Mouse (Mus musculus): Measurements from ENCODE around the gene Rnf123. TPM values are rescaled to one million over a fixed set of nuclear protein-coding genes. Genes with fewer than 3 reads are reported as not detected.
A peak's percentile ranks its signal among the peaks of the same experiment; 100 is the strongest.

Rnf123 gene
- polyA plus RNA-seq (2014; fragmentation: Nextera tagmentation; extraction: Ambion mirVana): 27.9 and 30.9 TPM in 2 replicates

DNA sequence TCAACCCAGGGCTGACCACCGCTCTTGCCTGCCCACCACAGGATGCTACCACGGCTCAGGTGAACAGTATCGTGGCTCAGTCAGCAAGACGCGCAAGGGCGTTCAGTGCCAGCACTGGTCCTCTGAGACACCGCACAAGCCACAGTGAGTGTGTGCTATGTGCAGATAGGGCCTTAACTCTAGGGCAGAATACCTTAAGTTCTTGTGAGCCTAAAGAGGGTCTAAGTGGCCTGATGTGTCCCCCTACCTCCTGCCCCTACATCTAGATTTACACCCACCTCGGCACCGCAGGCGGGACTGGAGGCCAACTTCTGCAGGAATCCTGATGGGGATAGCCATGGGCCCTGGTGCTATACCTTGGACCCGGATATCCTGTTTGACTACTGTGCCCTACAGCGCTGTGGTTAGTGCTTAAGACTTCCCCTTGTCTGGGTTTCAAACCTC lies at the start of gene Rnf123:
Rnf123 (minus strand) TSS at position 359 of the 444 bp plus-strand sequence.
- Histone ChIP-seq H3K36me3 (ENCODE audit: insufficient read depth) (peaks cover 42% of the 10 kb centered on the region), H3K27me3 (ENCODE audit: insufficient read depth, low read length) (peaks cover 26% of the 10 kb centered on the region), H3K4me3 (ENCODE audit: low read depth, low read length) (peak within 1 kb of the TSS; percentile 14), H3K9me3 (ENCODE audit: low read depth, low read length) (no peaks in the 10 kb centered on the region), H3K9ac (peak within 1 kb of the TSS; percentile 23; the same call in 1 of the 2 replicates), H3K27ac (ENCODE audit: low read depth) (no peak within 1 kb of the TSS), H3K4me2 (peak within 1 kb of the TSS; percentile 45), H3K4me1 (ENCODE audit: insufficient read depth) (no peaks in the 10 kb centered on the region)
- no peak for TF ChIP-seq CTCF (IDR thresholded peaks at IDR 0.05; ENCODE audit: low read depth)
- 25% methylated on average over 12 of the region's 12 CpGs for WGBS
- DNase-seq: no peak
- ATAC-seq (ENCODE audit: insufficient read depth): no peak

DNA sequence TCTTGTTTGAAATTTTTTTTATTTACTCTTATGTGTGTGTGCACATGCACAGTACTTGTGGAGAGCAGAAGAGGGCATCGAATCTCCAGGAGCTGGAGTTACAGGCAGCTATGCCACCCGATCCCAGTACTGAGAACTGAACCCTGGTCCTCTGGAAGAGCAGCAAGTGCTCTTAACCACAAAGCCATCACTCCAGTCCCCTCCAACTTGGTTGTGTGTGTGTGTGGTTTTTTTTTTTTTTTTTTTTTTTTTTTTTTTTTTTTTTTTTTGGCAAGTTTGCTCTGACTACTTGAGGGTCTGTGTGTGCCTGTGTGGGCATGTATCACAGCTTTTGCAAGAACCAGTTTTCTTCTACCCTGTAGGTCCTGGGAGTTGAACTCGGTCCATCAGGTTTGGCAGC lies 49.2 kb upstream of the Rnf123 start:
- no peak overlapping the region for H3K27ac ChIP-seq (ENCODE audit: low read depth)
- H3K4me2 ChIP-seq: no peak overlapping the region
- H3K9ac ChIP-seq: no peak overlapping the region
- DNase-seq (no peak), ATAC-seq (ENCODE audit: insufficient read depth) (no peak)
- TF ChIP-seq CTCF (IDR thresholded peaks at IDR 0.05; ENCODE audit: low read depth): no peak
- H3K4me3 ChIP-seq (ENCODE audit: low read depth, low read length): no peak overlapping the region
- H3K36me3 ChIP-seq (ENCODE audit: insufficient read depth): no peaks in the 10 kb centered on the region
- H3K27me3 ChIP-seq (ENCODE audit: insufficient read depth, low read length): no peaks in the 10 kb centered on the region
- H3K9me3 ChIP-seq (ENCODE audit: low read depth, low read length): no peaks in the 10 kb centered on the region
- 84% methylated on average over 3 of the region's 3 CpGs for WGBS
- H3K4me1 ChIP-seq (ENCODE audit: insufficient read depth): no peaks in the 10 kb centered on the region

DNA sequence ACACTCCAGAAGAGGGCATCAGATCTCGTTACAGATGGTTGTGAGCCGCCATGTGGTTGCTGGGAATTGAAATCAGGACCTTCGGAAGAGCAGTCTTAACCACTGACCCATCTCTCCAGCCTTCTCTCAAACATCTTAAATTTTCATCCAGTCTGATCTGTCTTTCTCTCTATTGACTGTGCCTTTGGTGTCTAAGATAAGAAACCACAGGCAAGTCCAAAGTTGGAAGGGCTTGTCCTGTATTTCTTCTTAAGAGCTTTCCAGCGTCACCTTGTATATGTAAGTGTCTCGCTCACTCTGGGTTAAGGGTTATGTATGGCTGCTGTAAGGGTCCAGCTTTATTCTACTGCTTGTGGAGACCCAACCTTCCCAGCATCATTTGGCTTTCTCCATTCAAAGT lies 48.4 kb upstream of the Rnf123 start:
- no peaks in the 10 kb centered on the region for H3K36me3 ChIP-seq (ENCODE audit: insufficient read depth)

DNA sequence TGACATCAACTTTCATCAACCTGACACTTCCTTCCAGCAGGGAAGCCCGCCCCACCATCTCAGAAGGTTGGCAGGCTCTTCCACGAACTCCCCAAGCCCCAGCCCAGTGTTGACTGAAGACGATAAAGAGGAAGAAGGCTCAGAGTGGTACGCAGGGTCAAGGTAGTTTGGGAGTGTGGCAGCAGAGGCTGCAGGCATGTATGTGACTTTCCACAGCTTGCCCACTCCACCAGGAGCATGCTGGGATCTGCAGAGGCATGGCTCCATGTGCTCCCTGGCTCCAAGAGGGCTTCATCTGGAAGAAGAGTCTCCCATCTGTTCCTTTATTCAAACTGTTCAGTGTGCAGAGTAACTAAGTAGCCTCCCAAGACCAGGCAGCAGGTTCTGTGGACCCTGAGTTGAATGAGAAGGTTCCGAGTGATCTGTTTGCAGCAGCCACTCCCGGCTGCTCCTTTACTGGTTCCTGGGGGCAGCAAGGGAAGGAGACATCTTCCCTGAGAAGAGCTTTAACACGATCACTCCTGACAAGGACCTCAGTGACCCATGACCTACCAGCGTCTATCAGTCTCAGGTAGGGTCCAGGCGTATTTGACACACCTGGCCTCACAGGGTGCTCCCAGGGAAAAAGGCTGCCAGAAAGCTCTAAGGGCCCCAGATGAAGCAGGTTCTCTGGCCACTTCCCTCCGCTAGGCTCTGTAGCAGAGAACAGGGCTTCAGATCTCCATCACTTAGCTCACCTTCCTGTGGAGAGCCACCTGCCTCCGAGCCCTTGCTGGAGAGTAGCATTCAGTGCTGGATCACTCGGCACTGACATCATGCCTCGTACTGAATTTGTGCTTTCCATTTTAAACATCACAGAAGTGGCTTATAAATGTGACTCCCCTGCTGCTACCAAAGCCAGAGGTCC lies 46.1 kb upstream of the Rnf123 start:
- Histone ChIP-seq H3K27me3 (ENCODE audit: insufficient read depth, low read length) (no peaks in the 10 kb centered on the region), H3K4me1 (ENCODE audit: insufficient read depth) (no peaks in the 10 kb centered on the region), H3K4me2 (no peak overlapping the region), H3K9me3 (ENCODE audit: low read depth, low read length) (no peaks in the 10 kb centered on the region), H3K27ac (ENCODE audit: low read depth) (no peak overlapping the region), H3K4me3 (ENCODE audit: low read depth, low read length) (no peak overlapping the region), H3K36me3 (ENCODE audit: insufficient read depth) (no peaks in the 10 kb centered on the region), H3K9ac (no peak overlapping the region)
- 64% methylated on average over 13 of the region's 13 CpGs for WGBS
- DNase-seq (no peak), ATAC-seq (ENCODE audit: insufficient read depth) (no peak)
- no peak for TF ChIP-seq CTCF (IDR thresholded peaks at IDR 0.05; ENCODE audit: low read depth)

More for the DNA sequence above, 48.4 kb upstream of the Rnf123 start:
- no peak overlapping the region for H3K4me2 ChIP-seq
- WGBS: 83% methylated on average over 5 of the region's 5 CpGs
- H3K9ac ChIP-seq: no peak overlapping the region
- no peaks in the 10 kb centered on the region for H3K9me3 ChIP-seq (ENCODE audit: low read depth, low read length)
- H3K27me3 ChIP-seq (ENCODE audit: insufficient read depth, low read length): no peaks in the 10 kb centered on the region
- no peak for TF ChIP-seq CTCF (IDR thresholded peaks at IDR 0.05; ENCODE audit: low read depth)
- no peak overlapping the region for H3K27ac ChIP-seq (ENCODE audit: low read depth)
- no peak for ATAC-seq (ENCODE audit: insufficient read depth)
- H3K4me3 ChIP-seq (ENCODE audit: low read depth, low read length): no peak overlapping the region
- DNase-seq: no peak
- H3K4me1 ChIP-seq (ENCODE audit: insufficient read depth): no peaks in the 10 kb centered on the region

DNA sequence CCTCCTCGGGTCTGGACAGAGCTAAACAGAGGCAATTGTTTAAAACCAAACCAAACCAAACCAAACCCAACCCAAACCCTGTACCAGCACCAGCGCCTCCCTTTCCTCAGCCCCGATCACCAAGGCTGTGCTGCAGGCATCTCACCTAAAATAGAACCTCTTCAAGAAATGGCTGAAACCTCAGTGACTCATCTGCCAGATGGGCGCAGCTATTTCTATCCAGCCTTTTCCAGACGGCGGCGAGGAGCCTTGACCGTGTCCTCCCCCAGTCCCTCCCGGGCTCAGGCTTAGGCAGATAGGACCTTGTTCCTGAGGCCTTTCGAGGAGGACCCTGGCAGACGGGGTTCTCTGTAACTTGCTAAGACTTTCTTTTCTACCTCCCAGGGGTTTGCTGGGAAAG lies 45.1 kb upstream of the Rnf123 start:
- Histone ChIP-seq H3K27ac (ENCODE audit: low read depth) (no peak overlapping the region), H3K4me1 (ENCODE audit: insufficient read depth) (no peaks in the 10 kb centered on the region), H3K4me2 (no peak overlapping the region), H3K9me3 (ENCODE audit: low read depth, low read length) (no peaks in the 10 kb centered on the region), H3K4me3 (ENCODE audit: low read depth, low read length) (no peak overlapping the region), H3K27me3 (ENCODE audit: insufficient read depth, low read length) (no peaks in the 10 kb centered on the region), H3K36me3 (ENCODE audit: insufficient read depth) (no peaks in the 10 kb centered on the region), H3K9ac (no peak overlapping the region)
- no peak for TF ChIP-seq CTCF (IDR thresholded peaks at IDR 0.05; ENCODE audit: low read depth)
- no peak for ATAC-seq (ENCODE audit: insufficient read depth)
- 78% methylated on average over 11 of the region's 11 CpGs for WGBS
- DNase-seq: no peak

- Histone ChIP-seq H3K4me1 (ENCODE audit: insufficient read depth) (no peaks in the 10 kb centered on the region), H3K4me2 (no peak overlapping the region), H3K9ac (no peak overlapping the region), H3K9me3 (ENCODE audit: low read depth, low read length) (no peaks in the 10 kb centered on the region), H3K27me3 (ENCODE audit: insufficient read depth, low read length) (no peaks in the 10 kb centered on the region), H3K36me3 (ENCODE audit: insufficient read depth) (no peaks in the 10 kb centered on the region), H3K27ac (ENCODE audit: low read depth) (no peak overlapping the region), H3K4me3 (ENCODE audit: low read depth, low read length) (no peak overlapping the region)
- 74% methylated on average over 17 of the region's 17 CpGs for WGBS
- TF ChIP-seq CTCF (IDR thresholded peaks at IDR 0.05; ENCODE audit: low read depth): no peak
- ATAC-seq (ENCODE audit: insufficient read depth) (no peak), DNase-seq (no peak)
Observed at GRCm38 (mm10) chr9:108126436-108127180, 43.5 kb upstream of the Rnf123 start.

- Histone ChIP-seq H3K27me3 (ENCODE audit: insufficient read depth, low read length) (no peaks in the 10 kb centered on the region), H3K9ac (no peak overlapping the region), H3K4me1 (ENCODE audit: insufficient read depth) (no peaks in the 10 kb centered on the region), H3K27ac (ENCODE audit: low read depth) (no peak overlapping the region), H3K9me3 (ENCODE audit: low read depth, low read length) (no peaks in the 10 kb centered on the region), H3K36me3 (ENCODE audit: insufficient read depth) (no peaks in the 10 kb centered on the region), H3K4me3 (ENCODE audit: low read depth, low read length) (no peak overlapping the region), H3K4me2 (no peak overlapping the region)
- no peak for TF ChIP-seq CTCF (IDR thresholded peaks at IDR 0.05; ENCODE audit: low read depth)
- no peak for ATAC-seq (ENCODE audit: insufficient read depth)
- 85% methylated on average over 8 of the region's 8 CpGs for WGBS
- DNase-seq: no peak
Observed at GRCm38 (mm10) chr9:108125731-108126130, 42.6 kb upstream of the Rnf123 start.

Measured in lung, embryonic 14.5 days (tissue).